Mouse (Mus musculus): ENCODE data around the gene Sdhc.

DNA sequence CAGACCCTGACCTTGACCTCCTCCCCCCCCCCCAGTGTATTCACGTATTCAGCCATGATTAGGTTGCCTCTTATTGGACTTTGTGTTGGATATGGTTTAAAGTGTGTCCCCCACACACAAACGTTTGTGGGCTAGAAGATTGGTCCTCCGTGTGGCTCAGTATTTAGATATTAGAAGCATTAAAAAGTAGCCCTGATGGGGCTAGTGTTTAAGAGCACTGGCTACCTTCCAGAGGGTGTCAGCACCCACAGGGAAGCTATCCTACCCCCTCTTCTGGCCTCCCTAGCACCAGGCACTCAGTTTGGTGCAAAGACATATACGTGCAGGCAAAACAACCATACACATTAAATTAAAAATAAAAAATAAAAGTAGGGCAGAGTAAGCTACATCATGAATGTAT, 37.4 kb downstream of the Sdhc start:
- TF ChIP-seq CTCF (IDR thresholded peaks at IDR 0.05; ENCODE audit: low read depth, low read length) = no peak
- no peak for TF ChIP-seq POLR2A (IDR thresholded peaks at IDR 0.05; ENCODE audit: extremely low read depth, insufficient read depth, low read length)
